Mouse (Mus musculus): ENCODE results near the gene Fgr. TPM values are rescaled to one million over a fixed set of nuclear protein-coding genes. Genes with fewer than 3 reads are reported as not detected.

Fgr gene
- polyA plus RNA-seq, 1 experiment from 2014 or later: 0.11 TPM

DNA sequence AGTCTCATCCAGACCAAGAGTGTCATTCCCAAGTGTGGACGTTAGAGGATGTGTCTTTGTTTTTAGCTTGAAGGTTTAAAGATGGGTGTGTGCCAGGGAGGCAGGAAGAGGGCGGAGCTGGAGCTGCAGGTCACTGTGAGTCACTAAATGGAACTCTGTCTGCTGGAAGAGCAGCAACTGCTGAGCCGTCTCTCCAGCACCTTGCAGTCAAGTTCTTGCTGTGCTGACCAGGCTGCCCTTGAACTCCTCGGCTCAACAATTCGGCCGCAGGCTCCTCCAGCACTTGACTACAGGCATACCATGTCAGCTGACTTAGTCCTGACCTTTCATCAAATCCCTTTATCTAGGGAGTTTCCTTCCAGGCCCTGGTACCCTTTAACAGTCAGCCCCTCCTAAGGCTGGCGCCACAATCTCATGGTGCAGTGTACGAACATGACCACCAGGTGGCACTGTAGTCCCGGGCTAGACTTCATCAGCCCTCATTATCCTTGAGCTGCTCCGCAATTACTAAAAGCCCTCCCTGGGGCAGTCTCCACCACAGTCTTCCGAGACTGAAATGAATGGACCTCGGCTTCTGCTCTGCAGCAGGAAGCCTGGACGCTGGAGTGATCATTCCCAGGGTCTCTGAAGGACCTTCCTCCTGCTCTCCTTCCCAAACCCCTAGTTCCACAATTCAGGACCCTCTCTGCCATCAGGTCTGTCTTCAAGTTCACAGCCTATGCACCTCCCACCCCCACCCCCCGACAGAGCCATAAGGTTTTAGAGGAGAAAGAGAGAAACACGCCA is 28.4 kb upstream of the Fgr start:
- H3K36me3 ChIP-seq (replicated peaks): no peaks in the 10 kb centered on the region
- H3K27me3 ChIP-seq (ENCODE audit: poor library complexity, severe bottlenecking): peaks cover 40% of the 10 kb centered on the region
- H3K4me1 ChIP-seq: peaks cover 39% of the 10 kb centered on the region
- 8% methylated on average over 15 of the region's 15 CpGs for WGBS
- peak overlapping the region; percentile 86 for H3K27ac ChIP-seq
- DNase-seq (ENCODE audit: extremely low spot score, low spot score): peak; percentile 90
- no peaks in the 10 kb centered on the region for H3K9me3 ChIP-seq
- peak overlapping the region; percentile 44 for H3K4me3 ChIP-seq

DNA sequence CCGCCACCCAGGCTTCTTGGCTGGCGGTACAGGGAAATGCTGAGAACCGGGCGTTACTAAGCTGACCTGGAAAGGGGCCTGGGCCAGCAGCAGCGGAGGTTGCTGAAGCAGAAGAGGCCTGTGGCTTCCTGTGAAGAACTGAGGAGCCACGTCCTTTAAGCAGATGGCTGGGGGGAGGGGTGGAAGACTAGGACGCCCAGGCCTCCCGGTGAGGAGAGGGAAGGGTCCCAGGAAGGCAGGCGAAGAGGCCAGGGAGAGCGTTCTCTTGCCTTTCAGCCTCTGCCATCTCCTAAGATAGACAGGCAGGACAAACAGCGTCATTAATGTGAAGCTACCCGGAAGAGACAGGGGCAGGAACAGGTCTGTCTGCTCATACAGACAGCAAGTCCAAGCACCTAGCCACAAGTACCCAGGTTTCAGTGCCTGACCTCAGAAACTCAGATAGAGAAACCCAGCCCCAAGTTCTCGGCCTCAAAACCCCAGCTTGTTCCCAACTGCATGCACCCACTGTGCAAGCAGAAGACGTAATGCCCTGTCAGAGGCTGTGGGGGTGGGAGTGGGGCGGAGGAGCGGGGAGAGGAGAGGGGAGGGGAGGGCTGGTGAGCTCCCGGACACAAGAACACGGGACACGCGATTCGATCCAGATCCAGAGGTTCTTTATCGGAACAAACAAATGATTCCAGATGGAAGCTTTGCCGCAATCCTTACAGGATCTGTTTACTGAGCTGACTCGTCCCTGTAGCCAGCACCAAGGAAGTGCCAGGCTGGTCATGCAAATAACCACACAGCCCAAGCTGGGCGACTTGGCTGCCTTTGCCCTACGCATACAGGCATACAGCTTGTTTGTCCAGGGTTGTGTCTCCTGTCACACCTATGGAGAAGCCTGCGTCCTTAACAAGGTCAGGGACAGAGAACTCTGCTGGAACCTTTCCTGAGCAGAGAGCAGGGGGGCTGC is 27.6 kb upstream of the Fgr start:
- peak overlapping the region; percentile 44 for H3K4me3 ChIP-seq

DNA sequence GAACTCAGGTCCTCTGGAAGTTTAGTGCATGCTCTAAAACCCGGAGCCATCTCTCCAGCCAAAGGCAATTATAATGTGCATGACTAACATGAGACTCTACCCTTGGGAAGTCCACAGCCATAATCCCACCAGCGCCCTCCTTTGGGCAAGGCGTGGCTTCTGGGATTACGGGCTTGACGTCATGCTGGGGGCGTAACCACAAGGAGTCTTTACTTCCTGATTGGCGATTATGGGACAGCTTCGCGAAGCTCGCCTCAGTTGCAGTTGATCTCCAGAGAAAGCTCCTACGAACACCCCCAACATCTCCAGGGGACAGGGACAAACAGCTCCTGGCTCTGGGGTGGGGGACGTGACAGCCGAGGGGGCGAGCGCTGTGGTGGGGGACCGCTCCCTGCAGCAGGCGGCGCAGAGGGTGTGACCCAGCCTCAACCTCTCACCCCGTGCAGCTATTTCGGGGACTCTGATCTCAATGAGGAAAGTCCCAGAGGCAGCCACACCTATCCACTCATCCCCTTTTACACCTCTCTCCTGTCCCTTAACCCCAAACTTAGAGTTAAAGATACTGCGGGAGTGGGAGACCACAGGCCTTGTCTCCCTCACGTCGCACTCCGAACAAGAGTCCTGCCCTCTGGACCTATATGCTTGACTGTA is 23.9 kb upstream of the Fgr start:
- peak overlapping the region; percentile 43 for H3K4me3 ChIP-seq
- WGBS: 23% methylated on average over 24 of the region's 24 CpGs
- DNase-seq (ENCODE audit: extremely low spot score, low spot score): no peak

More for the DNA sequence above, 27.6 kb upstream of the Fgr start:
- H3K4me1 ChIP-seq: peaks cover 34% of the 10 kb centered on the region
- H3K36me3 ChIP-seq (replicated peaks): no peaks in the 10 kb centered on the region
- peaks cover 39% of the 10 kb centered on the region for H3K27me3 ChIP-seq (ENCODE audit: poor library complexity, severe bottlenecking)
- WGBS: 14% methylated on average over 27 of the region's 27 CpGs
- DNase-seq (ENCODE audit: extremely low spot score, low spot score): no peak
- no peaks in the 10 kb centered on the region for H3K9me3 ChIP-seq
- peak overlapping the region; percentile 86 for H3K27ac ChIP-seq

GRCm38 (mm10) chr4:132950999-132951398 is 22.9 kb upstream of the Fgr start:
- Histone ChIP-seq H3K27me3 (ENCODE audit: poor library complexity, severe bottlenecking) (peaks cover 35% of the 10 kb centered on the region), H3K27ac (no peak overlapping the region), H3K4me1 (peaks cover 38% of the 10 kb centered on the region), H3K4me3 (no peak overlapping the region), H3K9me3 (no peaks in the 10 kb centered on the region), H3K36me3 (replicated peaks) (no peaks in the 10 kb centered on the region)
- no peak for DNase-seq (ENCODE audit: extremely low spot score, low spot score)
- 53% methylated on average over 2 of the region's 2 CpGs for WGBS

More for the DNA sequence above, 23.9 kb upstream of the Fgr start:
- no peaks in the 10 kb centered on the region for H3K36me3 ChIP-seq (replicated peaks)
- peak overlapping the region; percentile 75 for H3K27ac ChIP-seq
- H3K27me3 ChIP-seq (ENCODE audit: poor library complexity, severe bottlenecking): peaks cover 35% of the 10 kb centered on the region
- H3K9me3 ChIP-seq: no peaks in the 10 kb centered on the region
- H3K4me1 ChIP-seq: peaks cover 38% of the 10 kb centered on the region

GRCm38 (mm10) chr4:132954530-132955394 is 19.1 kb upstream of the Fgr start:
- no peak for DNase-seq (ENCODE audit: extremely low spot score, low spot score)
- peaks cover 43% of the 10 kb centered on the region for H3K4me1 ChIP-seq
- peaks cover 16% of the 10 kb centered on the region; the same call in 1 of the 2 replicates for H3K27me3 ChIP-seq (ENCODE audit: poor library complexity, severe bottlenecking)
- H3K36me3 ChIP-seq (replicated peaks): no peaks in the 10 kb centered on the region
- H3K9me3 ChIP-seq: no peaks in the 10 kb centered on the region
- WGBS: 58% methylated on average over 7 of the region's 7 CpGs
- H3K27ac ChIP-seq: peak overlapping the region; percentile 51
- H3K4me3 ChIP-seq: no peak overlapping the region

DNA sequence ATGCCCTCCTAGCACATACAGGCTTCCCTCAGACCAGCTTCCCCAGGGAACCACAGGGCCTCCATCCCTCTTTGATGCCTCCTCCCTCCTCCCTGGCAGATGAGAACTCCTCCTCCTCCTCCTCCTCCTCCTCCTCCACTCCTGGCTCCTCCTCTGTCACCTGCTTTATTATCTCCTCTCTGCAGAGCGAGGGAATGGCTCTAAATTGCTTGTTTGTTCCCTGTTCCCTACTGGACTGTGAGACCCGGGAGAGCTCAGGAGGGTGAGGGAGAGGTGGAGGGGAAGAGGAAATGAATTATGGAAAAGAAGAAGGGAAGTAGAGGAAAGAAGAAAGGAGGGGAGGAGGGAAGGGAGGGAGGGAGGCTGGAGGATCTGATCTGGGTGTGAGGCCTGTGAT is 18.5 kb upstream of the Fgr start:
- Histone ChIP-seq H3K9me3 (no peaks in the 10 kb centered on the region), H3K4me1 (peaks cover 43% of the 10 kb centered on the region), H3K4me3 (no peak overlapping the region), H3K36me3 (replicated peaks) (no peaks in the 10 kb centered on the region), H3K27me3 (ENCODE audit: poor library complexity, severe bottlenecking) (peaks cover 12% of the 10 kb centered on the region; the same call in 1 of the 2 replicates), H3K27ac (peak overlapping the region; percentile 51)
- no peak for DNase-seq (ENCODE audit: extremely low spot score, low spot score)
- 49% methylated on average over 2 of the region's 2 CpGs for WGBS

DNA sequence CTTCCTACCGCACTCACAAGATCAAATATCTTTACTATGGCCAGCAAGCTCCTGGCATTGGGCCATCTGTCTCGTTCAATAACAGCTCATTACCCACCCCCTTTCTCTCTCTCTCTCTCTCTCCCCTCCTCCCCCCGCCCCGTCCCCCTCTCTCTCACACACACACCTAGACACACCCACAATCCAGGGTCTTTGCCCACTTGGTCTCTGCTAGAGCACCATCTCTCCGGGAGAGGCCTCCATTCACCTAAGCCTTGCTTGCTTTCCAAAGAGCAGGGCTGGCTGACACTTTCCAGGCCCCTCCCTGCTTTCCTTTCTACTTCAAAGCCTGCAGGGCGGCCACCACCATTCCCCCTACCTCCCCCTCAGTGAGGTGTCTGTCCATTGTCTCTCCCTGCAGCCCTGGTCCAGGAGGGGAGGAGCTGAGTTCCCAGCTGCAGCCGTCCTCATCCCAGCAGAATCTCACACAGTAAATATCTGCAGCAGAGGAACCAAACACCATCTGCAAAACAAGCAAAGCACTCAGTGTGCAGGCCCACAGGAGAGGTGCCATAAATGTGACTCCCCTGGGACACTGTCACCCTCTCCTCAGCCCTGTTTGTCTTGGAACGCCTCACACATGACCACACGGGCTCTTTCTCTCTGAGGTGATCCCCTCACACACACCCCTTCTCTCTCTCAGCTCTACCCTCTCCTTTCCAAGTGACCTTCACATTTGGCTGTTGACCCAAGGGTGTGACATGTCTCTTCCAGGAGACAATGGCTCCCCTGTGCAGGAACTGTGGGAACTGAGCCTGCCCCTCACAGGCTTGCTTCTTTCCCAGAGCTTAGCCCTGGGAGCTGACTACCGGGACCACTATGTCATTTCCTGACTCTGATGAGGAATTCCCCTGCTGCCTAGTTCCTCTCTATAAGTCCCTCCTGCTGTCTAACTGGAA is 14.9 kb upstream of the Fgr start:
- Histone ChIP-seq H3K9me3 (no peaks in the 10 kb centered on the region), H3K27ac (peak overlapping the region; percentile 85), H3K4me1 (peaks cover 66% of the 10 kb centered on the region), H3K4me3 (peak overlapping the region; percentile 25), H3K27me3 (ENCODE audit: poor library complexity, severe bottlenecking) (no peaks in the 10 kb centered on the region), H3K36me3 (replicated peaks) (no peaks in the 10 kb centered on the region)
- 9% methylated on average over 10 of the region's 10 CpGs for WGBS
- peak; percentile 53 for DNase-seq (ENCODE audit: extremely low spot score, low spot score)

DNA sequence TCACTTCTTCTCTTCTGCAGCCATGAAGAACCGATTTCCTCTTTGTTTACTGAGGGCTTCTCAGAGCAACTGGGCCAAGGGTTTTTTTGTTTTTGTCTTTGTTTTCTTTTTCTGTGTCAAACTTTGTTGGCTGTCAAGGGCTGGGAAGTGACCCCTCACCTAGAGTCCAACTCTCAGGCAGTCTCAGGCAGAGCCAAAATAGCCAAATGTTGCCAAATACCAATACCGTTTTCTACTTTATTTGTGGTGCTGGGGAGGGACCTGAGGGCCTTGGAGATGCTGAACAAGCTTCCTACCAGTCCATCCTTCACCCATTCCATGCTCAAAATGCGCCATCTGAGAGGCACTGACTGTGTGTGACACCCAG is 14.2 kb upstream of the Fgr start:
- peaks cover 69% of the 10 kb centered on the region for H3K4me1 ChIP-seq
- H3K27ac ChIP-seq: peak overlapping the region; percentile 85
- 54% methylated on average over 3 of the region's 3 CpGs for WGBS

DNA sequence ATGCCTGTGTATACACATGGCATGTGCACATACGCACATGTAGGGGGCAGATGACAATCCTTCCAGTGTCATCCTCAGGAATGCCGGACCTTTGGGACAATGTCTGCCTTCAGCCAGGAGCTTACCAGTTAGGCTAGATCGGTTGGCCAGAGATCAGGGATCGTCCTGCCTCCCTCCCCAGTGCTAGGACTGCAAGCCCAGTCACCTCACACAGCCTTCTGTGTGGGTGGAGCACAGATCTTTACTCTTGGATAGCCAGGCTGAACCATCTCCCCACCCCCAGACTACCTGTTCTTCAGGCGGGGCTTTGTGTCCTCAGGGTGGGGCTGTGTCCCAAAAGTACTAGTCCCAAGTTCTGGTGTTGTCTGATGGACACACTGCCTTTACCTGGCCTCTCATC is 13.6 kb upstream of the Fgr start:
- peak overlapping the region; percentile 85 for H3K27ac ChIP-seq
- no peak for DNase-seq (ENCODE audit: extremely low spot score, low spot score)
- no peak overlapping the region for H3K4me3 ChIP-seq
- no peaks in the 10 kb centered on the region for H3K36me3 ChIP-seq (replicated peaks)
- 69% methylated on average over 5 of the region's 5 CpGs for WGBS
- H3K4me1 ChIP-seq: peaks cover 67% of the 10 kb centered on the region
- H3K27me3 ChIP-seq (ENCODE audit: poor library complexity, severe bottlenecking): no peaks in the 10 kb centered on the region
- no peaks in the 10 kb centered on the region for H3K9me3 ChIP-seq

More for the DNA sequence above, 14.2 kb upstream of the Fgr start:
- no peaks in the 10 kb centered on the region for H3K9me3 ChIP-seq
- no peaks in the 10 kb centered on the region for H3K27me3 ChIP-seq (ENCODE audit: poor library complexity, severe bottlenecking)
- H3K36me3 ChIP-seq (replicated peaks): no peaks in the 10 kb centered on the region
- H3K4me3 ChIP-seq: no peak overlapping the region
- DNase-seq (ENCODE audit: extremely low spot score, low spot score): no peak

- H3K4me1 ChIP-seq: peaks cover 59% of the 10 kb centered on the region
- WGBS: 71% methylated on average over 13 of the region's 13 CpGs
- H3K27ac ChIP-seq: peak overlapping the region; percentile 85
- no peak for DNase-seq (ENCODE audit: extremely low spot score, low spot score)
- H3K9me3 ChIP-seq: no peaks in the 10 kb centered on the region
- no peak overlapping the region for H3K4me3 ChIP-seq
- no peaks in the 10 kb centered on the region for H3K27me3 ChIP-seq (ENCODE audit: poor library complexity, severe bottlenecking)
- no peaks in the 10 kb centered on the region for H3K36me3 ChIP-seq (replicated peaks)
Measured at GRCm38 (mm10) chr4:132960864-132961639, 12.8 kb upstream of the Fgr start.
